Mouse (Mus musculus): ENCODE results near the gene U90926. TPM values are rescaled to one million over a fixed set of nuclear protein-coding genes. Genes with fewer than 3 reads are reported as not detected.

The U90926 gene
- not detected for polyA plus RNA-seq (2017; shearing (Covaris generic))

GRCm38 (mm10) chr5:92215308-92215707 lies at the start of gene U90926:
Gene U90926, minus strand, starts transcription at chr5:92215408.

DNA sequence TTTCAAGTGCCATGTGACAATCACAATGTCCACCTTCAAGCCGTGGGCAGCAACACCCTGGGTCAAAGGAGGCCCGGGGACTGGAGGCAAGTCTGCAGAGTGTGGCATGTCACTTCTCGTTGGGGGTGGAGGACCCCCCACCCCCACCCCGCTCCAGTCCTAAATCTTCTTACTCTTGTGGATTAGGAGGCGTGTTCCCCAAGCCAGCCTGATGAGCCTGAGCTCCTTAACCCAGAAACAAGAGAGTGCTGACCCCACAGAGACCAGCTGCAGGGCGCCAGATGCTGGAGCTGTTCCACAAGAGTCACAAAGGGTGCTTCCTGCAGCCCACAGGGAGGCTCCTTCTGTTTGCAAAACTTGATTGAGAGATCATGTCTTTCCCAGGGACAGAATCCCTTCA lies 41.0 kb upstream of the U90926 start, which contains the start of gene Ppef2:
Gene Ppef2, minus strand, starts transcription at position 61 of the 400 bp plus-strand sequence.

Other genes starting within 250 kb of the U90926 start
- gene Odaph, start 227.9 kb downstream of the U90926 start, polyA plus RNA-seq (2017; shearing (Covaris generic)) = not detected
- 1 to 10 TPM; 2.0 to 3.4 TPM for gene Cdkl2, start 171.5 kb downstream of the U90926 start, polyA plus RNA-seq (2017; shearing (Covaris generic))
- gene G3bp2, start 131.7 kb downstream of the U90926 start, polyA plus RNA-seq (2017; shearing (Covaris generic)) = 100 to 1,000 TPM; 145 to 158 TPM
- gene Uso1, start 77.5 kb downstream of the U90926 start, polyA plus RNA-seq (2017; shearing (Covaris generic)) = 10 to 100 TPM; 44.9 to 49.9 TPM
- gene Ppef2, start 40.9 kb upstream of the U90926 start, polyA plus RNA-seq (2017; shearing (Covaris generic)) = under 1 TPM in 1 of 2 experiments, not detected in 1; 0.27 TPM
- gene Naaa, start 62.8 kb upstream of the U90926 start, polyA plus RNA-seq (2017; shearing (Covaris generic)) = 1 to 10 TPM; 6.3 to 7.7 TPM
- 10 to 100 TPM; 24.4 to 49.7 TPM for gene Sdad1, start 95.1 kb upstream of the U90926 start, polyA plus RNA-seq (2017; shearing (Covaris generic))
- gene Cxcl9, start 112.7 kb upstream of the U90926 start, polyA plus RNA-seq (2017; shearing (Covaris generic)) = 1 to 10 TPM in 1 of 2 experiments, under 1 TPM in 1; 0.89 to 1.8 TPM
- gene Art3, start 116.4 kb upstream of the U90926 start, polyA plus RNA-seq (2017; shearing (Covaris generic)) = 1 to 10 TPM in 1 of 2 experiments, under 1 TPM in 1; 0.93 to 1.1 TPM
- 10 to 100 TPM; 14.3 to 43.4 TPM for gene Cxcl10, start 133.5 kb upstream of the U90926 start, polyA plus RNA-seq (2017; shearing (Covaris generic))
- gene Nup54, start 219.8 kb upstream of the U90926 start, polyA plus RNA-seq (2017; shearing (Covaris generic)) = 10 to 100 TPM; 37.7 to 40.5 TPM